Mouse (Mus musculus) spleen, adult 12 weeks (tissue): ENCODE data around the gene Rfx2.

Source experiments
- DNase-seq: peaks from one replicate; pipeline ENCODE4 v3.0.0; 2022; ENCODE audit warnings: low spot score

The Rfx2 gene

GRCm38 (mm10) chr17:56832918-56833317 lies 2.1 kb upstream of the Rfx2 start:
- no peak for DNase-seq

- DNase-seq, result peak; percentile 98
Measured at GRCm38 (mm10) chr17:56831111-56831816, 451 bp upstream of the Rfx2 start.

- DNase-seq, result peak; percentile 35
Measured at GRCm38 (mm10) chr17:56829795-56830194, 1.0 kb downstream of the Rfx2 start.

GRCm38 (mm10) chr17:56829171-56829570 lies 1.6 kb downstream of the Rfx2 start:
- DNase-seq, result no peak

- DNase-seq, result peak; percentile 46
Measured at GRCm38 (mm10) chr17:56826718-56827117, 4.1 kb downstream of the Rfx2 start.

GRCm38 (mm10) chr17:56823352-56823751 lies 7.5 kb downstream of the Rfx2 start:
- no peak for DNase-seq

- DNase-seq, result no peak
Measured at GRCm38 (mm10) chr17:56822380-56822779, 8.4 kb downstream of the Rfx2 start.

- no peak for DNase-seq
Measured at GRCm38 (mm10) chr17:56819694-56820111, 11.1 kb downstream of the Rfx2 start.

GRCm38 (mm10) chr17:56819032-56819545 lies 11.7 kb downstream of the Rfx2 start:
- no peak for DNase-seq

- peak; percentile 66 for DNase-seq
Measured at GRCm38 (mm10) chr17:56818067-56818636, 12.7 kb downstream of the Rfx2 start.

GRCm38 (mm10) chr17:56815057-56815345 lies 15.8 kb downstream of the Rfx2 start:
- DNase-seq, result no peak

- DNase-seq, result no peak
Measured at GRCm38 (mm10) chr17:56814316-56815056, 16.3 kb downstream of the Rfx2 start.

- no peak for DNase-seq
Measured at GRCm38 (mm10) chr17:56810245-56810644, 20.6 kb downstream of the Rfx2 start.

- DNase-seq, result peak; percentile 42
Measured at GRCm38 (mm10) chr17:56808518-56808917, 22.3 kb downstream of the Rfx2 start.

- DNase-seq, result no peak
Measured at GRCm38 (mm10) chr17:56805784-56806183, 25.0 kb downstream of the Rfx2 start.

GRCm38 (mm10) chr17:56804952-56805351 lies 25.9 kb downstream of the Rfx2 start:
- DNase-seq, result no peak

- no peak for DNase-seq
Measured at GRCm38 (mm10) chr17:56802065-56802464, 28.7 kb downstream of the Rfx2 start.

- DNase-seq, result no peak
Measured at GRCm38 (mm10) chr17:56799276-56799675, 31.5 kb downstream of the Rfx2 start.

GRCm38 (mm10) chr17:56793614-56794319 lies 37.0 kb downstream of the Rfx2 start:
- DNase-seq, result peak; percentile 54

GRCm38 (mm10) chr17:56792588-56792987 lies 38.2 kb downstream of the Rfx2 start:
- no peak for DNase-seq

- DNase-seq, result no peak
Measured at GRCm38 (mm10) chr17:56789286-56789685, 41.5 kb downstream of the Rfx2 start.

- no peak for DNase-seq
Measured at GRCm38 (mm10) chr17:56788886-56789285, 41.9 kb downstream of the Rfx2 start.
